Mouse (Mus musculus) mesoderm, embryonic 11.5 days (tissue): ENCODE measurements at regions not wholly inside any gene's neighbourhood (a gene's known extent, or its start where the extent isn't known, plus 50 kb on each side); places are given as distances from the start of the nearest gene placed in this dataset.

Source experiments
- DNase-seq: peaks from one replicate; pipeline ENCODE4 v3.0.0-alpha.2; 2012; ENCODE audit warnings: low read depth, low spot score

DNA sequence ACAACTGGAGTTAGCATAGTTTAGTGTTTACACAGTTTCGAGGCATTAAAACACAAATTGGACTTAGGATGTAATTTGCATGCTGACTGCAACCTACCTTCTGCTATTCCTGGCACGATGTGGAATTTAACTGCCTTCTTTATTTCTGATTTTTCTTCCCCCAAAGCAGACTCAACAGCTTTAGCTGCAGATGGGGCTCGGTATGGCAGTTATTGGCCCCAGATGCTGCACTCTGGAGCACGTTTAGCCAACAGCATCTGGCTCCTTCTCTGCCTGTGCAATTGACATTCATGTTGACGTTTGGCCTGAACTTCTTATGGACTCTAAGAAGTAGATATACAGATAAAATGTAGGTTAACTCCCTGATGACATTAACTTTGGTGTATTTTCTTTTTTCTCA, 625.8 kb upstream of the Gm597 start:
- DNase-seq, result peak; percentile 1

DNA sequence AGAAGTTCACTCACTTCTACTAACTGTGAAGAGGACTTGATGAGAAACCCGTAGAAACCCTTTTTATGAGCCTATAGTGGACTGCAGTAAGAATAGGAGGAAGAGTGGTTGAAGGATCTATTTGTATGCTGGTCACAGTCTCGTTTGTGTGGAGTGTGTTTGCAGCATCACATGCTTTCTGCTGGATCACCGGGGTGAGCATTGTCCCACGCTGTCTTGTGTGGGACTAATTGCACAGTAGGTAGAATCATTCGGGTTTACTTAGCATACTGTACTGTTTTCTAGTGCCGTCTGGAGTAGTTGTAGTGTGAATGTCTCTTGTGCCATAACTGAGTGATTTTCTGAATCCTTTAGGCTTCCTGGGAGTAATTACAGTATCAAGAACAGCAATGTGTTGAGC, 624.1 kb upstream of the Gm597 start:
- DNase-seq, result no peak

DNA sequence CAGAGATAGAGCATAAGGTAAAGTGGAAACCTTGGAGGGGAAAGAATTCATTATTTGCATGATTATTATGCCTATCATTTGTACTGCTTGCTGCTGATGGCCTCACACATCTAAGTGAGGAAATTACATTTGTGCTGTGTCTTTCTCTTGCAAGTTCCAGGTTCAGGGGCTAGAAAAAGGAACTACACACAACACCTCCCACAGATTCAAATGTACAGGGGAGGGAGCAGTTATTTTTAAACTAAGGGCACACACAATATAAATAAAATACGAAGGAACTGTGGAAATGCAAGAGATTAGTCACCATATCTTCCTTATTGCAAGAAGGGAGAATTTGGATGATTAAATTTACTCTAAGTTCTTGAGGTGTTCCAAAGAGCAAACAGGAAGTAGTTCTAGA, 583.7 kb upstream of the Gm597 start:
- DNase-seq, result no peak

DNA sequence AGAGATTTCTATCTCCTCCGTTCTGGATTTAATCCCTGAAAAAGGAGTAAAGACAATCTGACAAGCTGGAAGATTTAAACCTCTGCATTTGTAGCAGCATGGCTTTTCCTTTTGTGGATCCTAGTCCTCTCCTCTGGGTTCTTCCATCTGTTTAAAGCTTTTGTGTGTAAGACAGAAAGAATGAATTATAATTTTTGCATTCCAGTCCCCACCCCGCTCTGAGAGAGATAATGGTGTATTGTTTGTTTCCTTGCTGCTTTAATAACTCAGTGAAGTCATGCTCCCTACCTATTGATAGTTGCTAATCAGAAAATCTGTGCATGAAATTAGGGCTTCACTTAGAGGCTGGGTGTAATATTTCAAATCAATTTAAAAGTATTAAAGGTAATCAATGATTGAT, 561.5 kb upstream of the Gm597 start:
- peak; percentile 13 for DNase-seq

DNA sequence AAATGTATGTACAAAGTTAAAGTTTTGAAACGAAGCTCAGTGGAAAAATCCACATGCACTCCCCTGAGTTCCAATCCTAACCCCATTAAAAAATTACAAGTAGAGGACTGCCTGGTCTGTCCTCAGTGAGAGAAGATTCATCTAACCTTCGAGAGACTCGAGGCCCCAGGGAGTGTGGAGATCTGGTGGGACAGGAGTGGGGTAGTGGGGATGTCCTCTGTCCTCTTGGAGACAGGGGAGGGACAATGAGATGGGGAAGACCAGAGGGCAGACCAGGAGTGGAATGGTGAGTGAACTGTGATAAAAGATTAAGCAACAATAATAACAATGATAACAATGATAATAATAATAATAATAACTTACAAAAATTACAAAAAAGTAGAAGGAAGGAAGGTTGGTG, 560.9 kb upstream of the Gm597 start:
- DNase-seq, result no peak

DNA sequence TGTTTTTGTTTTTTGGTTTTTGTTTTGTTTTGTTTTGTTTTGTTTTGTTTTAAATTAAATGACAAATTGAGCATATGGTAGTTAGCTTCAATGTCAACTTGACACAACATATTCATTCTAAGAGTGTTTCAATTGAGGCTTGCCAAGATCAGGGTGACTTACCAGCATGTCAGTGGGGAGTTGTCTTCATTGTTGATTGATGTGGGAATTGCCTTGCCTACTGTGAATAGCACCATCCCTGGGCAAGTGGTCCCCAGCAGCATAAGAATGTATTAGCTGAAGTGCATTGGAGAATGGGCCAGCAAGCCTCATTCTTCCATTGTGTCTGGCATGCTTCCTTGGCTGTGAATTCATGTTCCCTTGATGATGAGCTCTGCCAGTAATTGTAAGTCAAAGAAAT, 548.9 kb upstream of the Gm597 start:
- DNase-seq, result no peak
